Mouse (Mus musculus) kidney, embryonic 15.5 days (tissue): Measurements from ENCODE around the gene Arhgef10l. TPM values are rescaled to one million over a fixed set of nuclear protein-coding genes. Genes with fewer than 3 reads are reported as not detected.

Experiments
- ATAC-seq: fragments of 200-750 bp; cut with Nextera tagmentation; replicated peaks from 2 replicates; pipeline ENCODE4 v1.8.0; 2017; ENCODE audit warnings: moderate TSS enrichment; ENCODE audit not compliant: low FRiP score
- H3K27ac ChIP-seq: fragments of 300-500 bp; sonication (generic); 2 replicates; pipeline ENCODE4 v1.5.1; 2015; ENCODE audit warnings: mild to moderate bottlenecking, inconsistent platforms
- H3K27me3 ChIP-seq: fragments of 300-500 bp; sonication (generic); 2 replicates; pipeline ENCODE4 v1.6.1; 2015; ENCODE audit warnings: inconsistent platforms
- H3K36me3 ChIP-seq: fragments of 300-500 bp; sonication (generic); 2 replicates; pipeline ENCODE4 v1.6.1; 2015; ENCODE audit warnings: inconsistent platforms
- H3K4me1 ChIP-seq: fragments of 300-500 bp; sonication (generic); 2 replicates; pipeline ENCODE4 v1.6.1; 2015; ENCODE audit warnings: inconsistent platforms
- H3K4me2 ChIP-seq: fragments of 300-500 bp; sonication (generic); 2 replicates; pipeline ENCODE4 v1.6.1; 2015; ENCODE audit warnings: moderate library complexity, mild to moderate bottlenecking, inconsistent platforms
- H3K4me3 ChIP-seq: fragments of 300-500 bp; sonication (generic); replicated peaks from 2 replicates; pipeline ENCODE4 v1.5.1; 2015; ENCODE audit warnings: mild to moderate bottlenecking, inconsistent platforms
- H3K9ac ChIP-seq: fragments of 300-500 bp; sonication (generic); 2 replicates; pipeline ENCODE4 v1.6.1; 2015; ENCODE audit warnings: mild to moderate bottlenecking, inconsistent platforms
- H3K9me3 ChIP-seq: fragments of 300-500 bp; sonication (generic); replicated peaks from 2 replicates; pipeline ENCODE4 v1.6.1; 2016; ENCODE audit warnings: inconsistent platforms
- WGBS: fragments of 180-500 bp; shearing (Covaris S2); methylation state at CpG from one replicate; pipeline ENCODE4 v1.1.7; 2015; ENCODE audit warnings: mixed read lengths; 5-methylcytosine and 5-hydroxymethylcytosine counted together
- polyA plus RNA-seq: library from polyadenylated mRNA; unstranded; fragments of >200 nt; fragmentation: Nextera tagmentation; extraction: Ambion mirVana; gene quantifications from 2 replicates; pipeline ENCODE4 v1.2.1, GENCODE M21; 2015

Gene Arhgef10l
- polyA plus RNA-seq, 1 experiment from 2014 or later = 20.7 TPM

- Histone ChIP-seq H3K27me3 (no peaks in the 10 kb centered on the region), H3K4me2 (no peak overlapping the region), H3K9ac (no peak overlapping the region), H3K27ac (no peak overlapping the region), H3K4me1 (peaks cover 27% of the 10 kb centered on the region), H3K9me3 (no peaks in the 10 kb centered on the region), H3K4me3 (no peak overlapping the region), H3K36me3 (peaks cover 23% of the 10 kb centered on the region)
- ATAC-seq = no peak
- 65% methylated on average over 10 of the region's 10 CpGs for WGBS
Measured at GRCm38 (mm10) chr4:140525674-140526177, 140.1 kb downstream of the Arhgef10l start.

- peaks cover 29% of the 10 kb centered on the region for H3K36me3 ChIP-seq
- H3K9me3 ChIP-seq = no peaks in the 10 kb centered on the region
- ATAC-seq = peak; percentile 49
- no peak overlapping the region for H3K4me3 ChIP-seq
- no peak overlapping the region for H3K9ac ChIP-seq
- no peak overlapping the region for H3K27ac ChIP-seq
- H3K4me1 ChIP-seq = peaks cover 25% of the 10 kb centered on the region
- 31% methylated on average over 13 of the region's 13 CpGs for WGBS
- H3K27me3 ChIP-seq = no peaks in the 10 kb centered on the region
- no peak overlapping the region for H3K4me2 ChIP-seq
Measured at GRCm38 (mm10) chr4:140524927-140525326, 140.9 kb downstream of the Arhgef10l start.

- Histone ChIP-seq H3K36me3 (peaks cover 34% of the 10 kb centered on the region), H3K9me3 (no peaks in the 10 kb centered on the region), H3K4me1 (peaks cover 24% of the 10 kb centered on the region), H3K27me3 (no peaks in the 10 kb centered on the region), H3K4me2 (no peak overlapping the region), H3K9ac (no peak overlapping the region), H3K4me3 (no peak overlapping the region), H3K27ac (no peak overlapping the region)
- no peak for ATAC-seq
- 97% methylated on average over 4 of the region's 4 CpGs for WGBS
Measured at GRCm38 (mm10) chr4:140522873-140523272, 142.9 kb downstream of the Arhgef10l start.

- Histone ChIP-seq H3K4me2 (no peak overlapping the region), H3K4me3 (no peak overlapping the region), H3K9ac (no peak overlapping the region), H3K4me1 (peaks cover 14% of the 10 kb centered on the region), H3K36me3 (peaks cover 45% of the 10 kb centered on the region), H3K27ac (no peak overlapping the region), H3K27me3 (no peaks in the 10 kb centered on the region), H3K9me3 (no peaks in the 10 kb centered on the region)
- WGBS = 95% methylated on average over 9 of the region's 9 CpGs
- no peak for ATAC-seq
Measured at GRCm38 (mm10) chr4:140520719-140521118, 145.1 kb downstream of the Arhgef10l start.

GRCm38 (mm10) chr4:140513797-140514196, 152.0 kb downstream of the Arhgef10l start:
- peak; percentile 53; the same call in 1 of the 2 replicates for ATAC-seq
- H3K36me3 ChIP-seq = peaks cover 49% of the 10 kb centered on the region
- no peak overlapping the region for H3K4me3 ChIP-seq
- H3K27ac ChIP-seq = no peak overlapping the region
- H3K4me2 ChIP-seq = no peak overlapping the region
- H3K4me1 ChIP-seq = 0 out of 2 replicates have a peak, but pooled peaks cover 2% of the 10 kb centered on the region
- no peak overlapping the region for H3K9ac ChIP-seq
- 71% methylated on average over 4 of the region's 4 CpGs for WGBS
- no peaks in the 10 kb centered on the region for H3K27me3 ChIP-seq
- H3K9me3 ChIP-seq = no peaks in the 10 kb centered on the region

GRCm38 (mm10) chr4:140509856-140510255, 156.0 kb downstream of the Arhgef10l start:
- Histone ChIP-seq H3K9ac (no peak overlapping the region), H3K36me3 (peaks cover 23% of the 10 kb centered on the region), H3K4me3 (no peak overlapping the region), H3K27ac (no peak overlapping the region), H3K27me3 (peaks cover 26% of the 10 kb centered on the region), H3K4me1 (peaks cover 8% of the 10 kb centered on the region), H3K9me3 (no peaks in the 10 kb centered on the region), H3K4me2 (no peak overlapping the region)
- ATAC-seq = no peak

DNA sequence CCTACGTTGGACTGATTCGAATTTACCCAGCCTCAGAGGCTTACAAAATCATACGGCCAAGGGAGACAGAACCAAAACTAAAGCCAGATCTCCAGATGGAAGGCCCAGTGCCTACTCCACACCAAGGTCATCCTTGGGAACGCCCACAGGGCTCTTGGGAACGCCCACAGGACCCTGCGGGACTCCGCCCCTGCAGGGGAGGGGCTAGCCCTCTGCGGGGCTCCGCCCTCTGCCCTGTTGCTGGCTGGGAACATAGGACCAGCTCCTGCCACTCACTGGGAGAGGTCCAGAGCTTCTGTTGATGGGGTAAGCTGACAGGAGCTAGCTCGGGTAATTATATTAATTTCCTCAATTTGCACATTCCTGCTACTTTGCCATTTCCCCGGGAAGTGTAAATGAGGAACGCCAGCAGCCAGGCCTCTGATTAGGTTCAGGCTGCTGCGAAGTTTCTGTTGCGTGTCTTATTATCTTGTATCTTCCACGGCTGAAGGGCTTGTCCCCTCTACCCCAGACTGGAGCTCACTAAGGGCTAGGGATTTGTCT, 158.6 kb downstream of the Arhgef10l start:
- WGBS = 42% methylated on average over 15 of the region's 15 CpGs
- no peak for ATAC-seq

GRCm38 (mm10) chr4:140505608-140506002, 160.2 kb downstream of the Arhgef10l start:
- no peaks in the 10 kb centered on the region for H3K36me3 ChIP-seq
- ATAC-seq = no peak
- 88% methylated on average over 3 of the region's 3 CpGs for WGBS
- H3K4me1 ChIP-seq = peaks cover 37% of the 10 kb centered on the region
- H3K9me3 ChIP-seq = no peaks in the 10 kb centered on the region
- no peak overlapping the region for H3K4me3 ChIP-seq
- no peak overlapping the region for H3K9ac ChIP-seq
- H3K4me2 ChIP-seq = no peak overlapping the region
- no peak overlapping the region for H3K27ac ChIP-seq
- H3K27me3 ChIP-seq = peaks cover 65% of the 10 kb centered on the region

More for the DNA sequence above, 158.6 kb downstream of the Arhgef10l start:
- no peak overlapping the region for H3K4me2 ChIP-seq
- no peaks in the 10 kb centered on the region for H3K36me3 ChIP-seq
- no peak overlapping the region for H3K9ac ChIP-seq
- H3K4me1 ChIP-seq = peaks cover 22% of the 10 kb centered on the region
- peaks cover 50% of the 10 kb centered on the region for H3K27me3 ChIP-seq
- H3K27ac ChIP-seq = no peak overlapping the region
- H3K4me3 ChIP-seq = no peak overlapping the region
- H3K9me3 ChIP-seq = no peaks in the 10 kb centered on the region

DNA sequence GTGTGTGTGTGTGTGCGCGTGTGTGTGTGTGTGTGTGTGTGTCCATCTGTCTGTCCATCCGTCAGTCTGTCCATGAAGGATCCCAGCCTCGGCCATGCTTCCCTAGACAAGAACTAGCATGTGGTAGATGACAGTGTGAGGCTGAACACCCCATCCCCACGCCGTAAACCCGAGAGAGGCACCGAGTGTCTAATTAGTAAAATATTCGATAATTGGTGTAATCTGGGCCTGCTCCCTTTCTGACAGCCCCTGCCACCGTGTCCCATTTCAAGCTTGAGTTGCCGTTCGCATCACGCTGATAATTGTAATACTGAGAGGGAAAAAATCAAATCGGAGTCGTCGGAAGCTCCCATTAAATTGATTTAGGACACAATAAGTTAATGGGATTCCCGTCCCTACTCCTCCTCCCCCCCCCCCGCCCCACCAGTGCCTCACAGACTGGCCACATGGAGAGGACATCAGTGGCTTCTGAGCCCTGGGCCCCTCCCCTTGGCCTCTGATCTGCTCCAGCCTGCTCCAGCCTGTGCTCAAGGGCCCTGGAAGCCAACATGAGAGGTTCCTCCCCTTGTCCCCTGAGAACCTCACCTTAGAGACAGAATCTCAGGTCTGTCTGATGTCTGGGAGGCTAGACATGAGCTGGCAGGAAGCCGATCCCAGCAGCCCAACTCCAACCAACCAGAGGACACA, 160.7 kb downstream of the Arhgef10l start:
- Histone ChIP-seq H3K4me3 (no peak overlapping the region), H3K9ac (no peak overlapping the region), H3K9me3 (no peaks in the 10 kb centered on the region), H3K4me2 (no peak overlapping the region; the same call in 1 of the 2 replicates), H3K4me1 (peaks cover 38% of the 10 kb centered on the region), H3K27me3 (peaks cover 66% of the 10 kb centered on the region), H3K36me3 (no peaks in the 10 kb centered on the region), H3K27ac (no peak overlapping the region)
- WGBS = 27% methylated on average over 19 of the region's 19 CpGs
- ATAC-seq = no peak

DNA sequence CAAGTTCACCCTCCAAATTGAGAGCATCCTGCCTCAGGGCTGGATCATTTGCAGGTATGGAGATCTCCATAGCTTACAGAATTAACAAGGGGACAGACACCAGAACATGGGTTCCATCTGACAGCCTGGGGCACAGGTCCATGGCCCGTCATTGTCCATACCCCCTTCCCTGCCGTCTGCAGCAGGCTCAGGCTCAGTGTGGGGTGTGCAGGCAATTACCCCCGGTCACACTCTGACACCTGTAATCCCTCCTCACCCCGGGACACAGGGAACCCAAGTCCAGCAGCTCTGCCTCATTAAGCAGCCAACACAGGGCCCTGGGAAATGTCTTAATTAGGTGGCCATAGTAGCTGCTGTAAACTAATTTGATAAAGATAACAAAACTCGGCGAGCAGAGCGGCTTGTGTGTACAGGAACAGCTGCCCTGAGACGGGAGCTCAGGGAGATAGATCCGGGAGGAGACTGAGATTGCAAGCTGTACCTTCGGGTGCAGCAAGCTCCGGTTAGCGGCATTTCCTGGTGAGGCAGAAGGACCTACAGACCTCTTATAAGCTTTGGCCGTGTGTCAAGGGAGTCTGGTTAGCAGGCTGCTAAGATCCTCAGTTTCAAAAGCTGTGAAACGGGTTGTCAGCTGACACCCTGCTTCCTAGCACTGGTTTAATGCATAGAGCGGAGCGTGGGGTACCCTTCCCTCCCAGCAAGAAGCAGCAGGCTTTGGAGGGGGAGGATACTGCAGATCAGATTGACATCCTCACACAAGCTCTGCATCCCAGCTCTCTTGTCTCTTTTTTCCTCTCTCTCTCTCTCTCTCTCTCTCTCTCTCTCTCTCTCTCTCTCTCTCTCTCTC, 161.5 kb downstream of the Arhgef10l start:
- Histone ChIP-seq H3K9ac (no peak overlapping the region), H3K9me3 (no peaks in the 10 kb centered on the region), H3K27ac (no peak overlapping the region), H3K4me2 (peak overlapping the region; percentile 27), H3K4me3 (no peak overlapping the region), H3K4me1 (peaks cover 38% of the 10 kb centered on the region), H3K36me3 (no peaks in the 10 kb centered on the region), H3K27me3 (peaks cover 66% of the 10 kb centered on the region)
- ATAC-seq = peak; percentile 69
- WGBS = 3% methylated on average over 16 of the region's 16 CpGs

GRCm38 (mm10) chr4:140500766-140501165, 165.0 kb downstream of the Arhgef10l start:
- H3K27ac ChIP-seq = 0 out of 2 replicates have a peak overlapping the region, but pooled peaks have one; percentile 18
- H3K4me1 ChIP-seq = peaks cover 52% of the 10 kb centered on the region
- H3K4me2 ChIP-seq = no peak overlapping the region
- H3K27me3 ChIP-seq = peaks cover 81% of the 10 kb centered on the region
- H3K9me3 ChIP-seq = no peaks in the 10 kb centered on the region
- WGBS = 52% methylated on average over 7 of the region's 7 CpGs
- no peak overlapping the region for H3K9ac ChIP-seq
- no peak for ATAC-seq
- H3K4me3 ChIP-seq = no peak overlapping the region
- no peaks in the 10 kb centered on the region for H3K36me3 ChIP-seq

GRCm38 (mm10) chr4:140499571-140499970, 166.2 kb downstream of the Arhgef10l start:
- ATAC-seq = no peak
- Histone ChIP-seq H3K9ac (no peak overlapping the region), H3K27ac (no peak overlapping the region), H3K4me3 (no peak overlapping the region), H3K4me2 (no peak overlapping the region), H3K4me1 (peaks cover 43% of the 10 kb centered on the region), H3K36me3 (no peaks in the 10 kb centered on the region), H3K27me3 (peaks cover 75% of the 10 kb centered on the region), H3K9me3 (no peaks in the 10 kb centered on the region)
- 68% methylated on average over 6 of the region's 6 CpGs for WGBS
